Mouse (Mus musculus) retina, embryonic 14.5 days (tissue): Measurements from ENCODE around the gene Samd14.

Source experiments
- DNase-seq: peaks from one replicate; pipeline ENCODE4 v3.0.0-alpha.2; 2015; ENCODE audit warnings: low spot score

Gene Samd14

GRCm38 (mm10) chr11:95037306-95037705, 27.6 kb downstream of the Samd14 start:
- DNase-seq, result no peak

GRCm38 (mm10) chr11:95038156-95038817, 28.6 kb downstream of the Samd14 start:
- no peak for DNase-seq

GRCm38 (mm10) chr11:95038818-95039655, 29.4 kb downstream of the Samd14 start:
- no peak for DNase-seq

GRCm38 (mm10) chr11:95039766-95040165, 30.1 kb downstream of the Samd14 start:
- DNase-seq, result no peak

- peak; percentile 37 for DNase-seq
Observed at GRCm38 (mm10) chr11:95040491-95041138, 30.9 kb downstream of the Samd14 start.

- peak; percentile 96 for DNase-seq
Observed at GRCm38 (mm10) chr11:95041139-95041609, 31.5 kb downstream of the Samd14 start, which contains the start of gene Pdk2. Pdk2 (minus strand) TSS chr11:95041354.

- DNase-seq, result peak; percentile 96
Observed at GRCm38 (mm10) chr11:95042096-95042495, 32.4 kb downstream of the Samd14 start.

- no peak for DNase-seq
Observed at GRCm38 (mm10) chr11:95043060-95043459, 33.4 kb downstream of the Samd14 start.

- no peak for DNase-seq
Observed at GRCm38 (mm10) chr11:95043608-95044007, 33.9 kb downstream of the Samd14 start.

- DNase-seq, result no peak
Observed at GRCm38 (mm10) chr11:95044185-95044870, 34.6 kb downstream of the Samd14 start.

GRCm38 (mm10) chr11:95046980-95047680, 37.5 kb downstream of the Samd14 start:
- DNase-seq, result peak; percentile 90

GRCm38 (mm10) chr11:95053062-95053461, 43.4 kb downstream of the Samd14 start:
- DNase-seq, result no peak

- peak; percentile 66 for DNase-seq
Observed at GRCm38 (mm10) chr11:95056768-95057501, 47.3 kb downstream of the Samd14 start.

- no peak for DNase-seq
Observed at GRCm38 (mm10) chr11:95069226-95069957, 59.7 kb downstream of the Samd14 start.

- DNase-seq, result no peak
Observed at GRCm38 (mm10) chr11:95070140-95071107, 60.7 kb downstream of the Samd14 start.

GRCm38 (mm10) chr11:95071266-95071665, 61.6 kb downstream of the Samd14 start:
- DNase-seq, result no peak

- no peak for DNase-seq
Observed at GRCm38 (mm10) chr11:95072136-95072535, 62.5 kb downstream of the Samd14 start.

- DNase-seq, result no peak
Observed at GRCm38 (mm10) chr11:95072804-95073203, 63.1 kb downstream of the Samd14 start.

- no peak for DNase-seq
Observed at GRCm38 (mm10) chr11:95073835-95074234, 64.2 kb downstream of the Samd14 start.
